Mouse (Mus musculus) bone marrow, adult 2 months (tissue): ENCODE results near the gene Cir1.

Experiments used
- CTCF ChIP-seq: fragments of 200-500 bp; IDR thresholded peaks from 2 replicates; pipeline ENCODE4 v1.5.1; 2011; ENCODE audit warnings: low read length, control low read depth; ENCODE audit not compliant: control insufficient read depth, insufficient read depth
- POLR2A ChIP-seq: fragments of 200-500 bp; IDR thresholded peaks from 2 replicates; pipeline ENCODE4 v1.6.1; 2011; ENCODE audit warnings: low read depth, mild to moderate bottlenecking, control low read depth, low read length, borderline replicate concordance; ENCODE audit not compliant: control insufficient read depth

GRCm38 (mm10) chr2:73271459-73272161, 40.9 kb downstream of the Cir1 start, which contains the start of gene Sp9:
- TF ChIP-seq POLR2A, result no peak
- TF ChIP-seq CTCF, result no peak
